Mouse (Mus musculus) forebrain, embryonic 15.5 days (tissue): ENCODE results near the gene Ifit3b. TPM values are rescaled to one million over a fixed set of nuclear protein-coding genes. Genes with fewer than 3 reads are reported as not detected.
A peak's percentile ranks its signal among the peaks of the same experiment; 100 is the strongest.
"Not testable (repeated sequence)": the region's sequence is repeated elsewhere in the genome, so short reads cannot be mapped to it uniquely, and the experiment has no call there.

Experiments
- ATAC-seq: fragments of 200-750 bp; cut with Nextera tagmentation; replicated peaks from 2 replicates; pipeline ENCODE4 v1.8.0; 2017; ENCODE audit warnings: mild to moderate bottlenecking, moderate TSS enrichment, moderate library complexity
- H3K27ac ChIP-seq: fragments of 300-500 bp; sonication (generic); replicated peaks from 2 replicates; pipeline ENCODE4 v1.5.1; 2015; ENCODE audit warnings: mild to moderate bottlenecking, inconsistent platforms
- H3K27me3 ChIP-seq: fragments of 300-500 bp; sonication (generic); 2 replicates; pipeline ENCODE4 v1.6.1; 2015; ENCODE audit warnings: inconsistent platforms
- H3K36me3 ChIP-seq: fragments of 300-500 bp; sonication (generic); 2 replicates; pipeline ENCODE4 v1.6.1; 2015; ENCODE audit warnings: mild to moderate bottlenecking, inconsistent platforms
- H3K4me1 ChIP-seq: fragments of 300-500 bp; sonication (generic); 2 replicates; pipeline ENCODE4 v1.6.1; 2015; ENCODE audit warnings: inconsistent platforms
- H3K4me2 ChIP-seq: fragments of 300-500 bp; sonication (generic); replicated peaks from 2 replicates; pipeline ENCODE4 v1.6.1; 2015; ENCODE audit warnings: mild to moderate bottlenecking, inconsistent platforms
- H3K4me3 ChIP-seq: fragments of 300-500 bp; sonication (generic); 2 replicates; pipeline ENCODE4 v1.5.1; 2015; ENCODE audit warnings: mild to moderate bottlenecking, inconsistent platforms
- H3K9ac ChIP-seq: fragments of 300-500 bp; sonication (generic); replicated peaks from 2 replicates; pipeline ENCODE4 v1.6.1; 2015; ENCODE audit warnings: mild to moderate bottlenecking, inconsistent platforms
- H3K9me3 ChIP-seq: fragments of 300-500 bp; sonication (generic); 2 replicates; pipeline ENCODE4 v1.6.1; 2016; ENCODE audit warnings: inconsistent platforms
- WGBS: fragments of 180-500 bp; shearing (Covaris S2); methylation state at CpG from one replicate; pipeline ENCODE4 v1.1.7; 2015; ENCODE audit warnings: mixed read lengths; 5-methylcytosine and 5-hydroxymethylcytosine counted together
- polyA plus RNA-seq: library from polyadenylated mRNA; unstranded; fragments of >200 nt; fragmentation: Nextera tagmentation; extraction: Ambion mirVana; gene quantifications from 2 replicates; pipeline ENCODE4 v1.2.1, GENCODE M21; 2015

Gene Ifit3b
- 0.13 and 0.20 TPM in 2 replicates for polyA plus RNA-seq

DNA sequence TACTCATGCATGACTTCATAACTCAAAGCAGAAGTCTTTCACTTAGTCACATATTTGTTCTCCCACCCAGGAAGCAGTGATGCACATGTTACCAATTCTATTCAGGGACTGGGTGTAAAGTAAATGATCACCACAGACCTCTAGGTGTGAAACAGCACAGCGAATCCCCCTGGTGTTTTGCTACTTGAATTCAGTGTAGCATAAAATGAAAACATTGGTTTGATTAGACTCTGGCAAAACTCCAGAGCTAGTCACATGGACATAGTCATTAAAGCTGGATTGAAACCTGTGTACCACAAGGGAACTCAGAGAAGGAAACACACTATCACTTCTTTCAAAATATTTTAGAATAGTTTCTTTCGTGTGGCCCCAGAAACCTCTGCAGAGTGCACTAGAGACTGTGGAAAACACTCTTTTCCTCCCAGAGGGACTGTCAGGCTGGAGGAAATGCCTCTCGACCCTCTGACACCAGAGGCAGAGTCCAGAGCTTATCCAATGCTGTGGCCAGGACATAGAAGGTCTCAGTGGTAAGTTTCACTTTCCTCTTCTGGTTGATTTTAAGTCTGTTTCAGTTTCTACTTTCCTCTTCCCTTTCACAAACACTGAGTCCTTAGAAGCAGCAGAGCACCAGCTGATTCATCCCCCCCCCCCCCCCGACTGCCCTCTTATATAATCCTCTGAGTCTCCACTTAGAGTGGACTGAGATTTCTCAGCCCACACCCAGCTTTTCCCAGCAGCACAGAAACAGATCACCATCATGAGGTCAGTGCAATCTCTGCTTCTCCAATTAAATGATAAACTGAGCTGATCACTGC, at the start of gene Ifit3b:
Gene Ifit3b, plus strand, starts transcription at position 734 of the 815 bp plus-strand sequence.
- not testable (repeated sequence) for H3K27me3 ChIP-seq
- ATAC-seq, result peak; percentile 46
- 50% methylated on average over 4 of the region's 4 CpGs for WGBS

DNA sequence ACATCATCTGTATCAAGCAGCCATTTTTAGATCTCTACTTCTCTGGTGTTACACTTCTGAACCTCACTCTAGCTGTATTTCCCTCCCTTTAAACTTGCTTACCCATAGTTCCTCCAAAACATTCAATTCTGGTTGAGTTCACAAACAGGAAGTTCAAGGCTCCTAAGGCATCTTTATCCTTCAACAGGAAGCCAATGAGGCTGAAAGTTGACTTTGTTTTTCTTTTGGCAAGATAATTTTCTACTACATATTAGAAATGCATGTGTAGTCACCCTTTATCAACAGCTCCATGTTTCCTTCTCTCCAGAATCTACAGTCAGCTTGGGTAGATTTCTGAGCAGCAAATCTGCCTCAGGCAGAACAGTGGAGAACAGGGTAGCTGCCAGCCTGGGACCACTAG, 45.2 kb upstream of the Ifit3b start:
- no peaks in the 10 kb centered on the region for H3K27me3 ChIP-seq
- H3K4me1 ChIP-seq, result no peaks in the 10 kb centered on the region
- no peak overlapping the region for H3K27ac ChIP-seq
- no peaks in the 10 kb centered on the region for H3K9me3 ChIP-seq
- H3K4me2 ChIP-seq, result no peak overlapping the region
- no peak overlapping the region for H3K4me3 ChIP-seq
- no peaks in the 10 kb centered on the region for H3K36me3 ChIP-seq
- H3K9ac ChIP-seq, result no peak overlapping the region
- no peak for ATAC-seq

More for the DNA sequence above, at the start of gene Ifit3b:
- H3K27ac ChIP-seq, H3K4me2 ChIP-seq, H3K9ac ChIP-seq, H3K9me3 ChIP-seq, H3K4me1 ChIP-seq, H3K4me3 ChIP-seq, H3K36me3 ChIP-seq: not testable (repeated sequence)

DNA sequence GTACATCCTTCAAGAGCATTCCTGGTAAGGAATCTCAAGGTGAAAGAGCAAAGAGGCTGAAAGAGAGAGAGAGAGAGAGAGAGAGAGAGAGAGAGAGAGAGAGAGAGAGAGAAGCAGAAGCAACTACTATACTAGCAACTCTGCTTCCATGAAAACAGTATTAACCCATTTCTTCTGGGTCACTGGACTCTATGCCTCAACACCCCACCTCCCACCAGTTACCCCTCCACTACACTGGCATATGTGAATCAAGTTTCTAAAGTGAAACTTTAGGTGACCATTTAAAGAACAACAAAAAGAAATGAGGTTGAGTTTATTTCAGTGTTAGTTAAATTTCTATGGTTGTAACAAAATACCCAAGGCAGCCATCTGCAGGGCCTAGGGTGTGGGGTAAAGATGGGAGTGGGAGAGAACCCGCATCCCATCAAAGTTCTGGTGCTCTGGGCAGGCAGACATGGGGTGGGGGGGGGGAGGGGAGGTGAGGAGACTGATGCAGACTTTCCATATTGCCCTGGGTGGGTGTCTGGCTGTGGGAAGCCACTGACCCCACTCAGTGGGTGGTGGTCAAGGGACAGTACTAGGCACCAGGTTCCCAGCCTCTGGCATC, 41.5 kb upstream of the Ifit3b start:
- Histone ChIP-seq H3K4me3 (no peak overlapping the region), H3K9me3 (no peaks in the 10 kb centered on the region), H3K27me3 (no peaks in the 10 kb centered on the region)

DNA sequence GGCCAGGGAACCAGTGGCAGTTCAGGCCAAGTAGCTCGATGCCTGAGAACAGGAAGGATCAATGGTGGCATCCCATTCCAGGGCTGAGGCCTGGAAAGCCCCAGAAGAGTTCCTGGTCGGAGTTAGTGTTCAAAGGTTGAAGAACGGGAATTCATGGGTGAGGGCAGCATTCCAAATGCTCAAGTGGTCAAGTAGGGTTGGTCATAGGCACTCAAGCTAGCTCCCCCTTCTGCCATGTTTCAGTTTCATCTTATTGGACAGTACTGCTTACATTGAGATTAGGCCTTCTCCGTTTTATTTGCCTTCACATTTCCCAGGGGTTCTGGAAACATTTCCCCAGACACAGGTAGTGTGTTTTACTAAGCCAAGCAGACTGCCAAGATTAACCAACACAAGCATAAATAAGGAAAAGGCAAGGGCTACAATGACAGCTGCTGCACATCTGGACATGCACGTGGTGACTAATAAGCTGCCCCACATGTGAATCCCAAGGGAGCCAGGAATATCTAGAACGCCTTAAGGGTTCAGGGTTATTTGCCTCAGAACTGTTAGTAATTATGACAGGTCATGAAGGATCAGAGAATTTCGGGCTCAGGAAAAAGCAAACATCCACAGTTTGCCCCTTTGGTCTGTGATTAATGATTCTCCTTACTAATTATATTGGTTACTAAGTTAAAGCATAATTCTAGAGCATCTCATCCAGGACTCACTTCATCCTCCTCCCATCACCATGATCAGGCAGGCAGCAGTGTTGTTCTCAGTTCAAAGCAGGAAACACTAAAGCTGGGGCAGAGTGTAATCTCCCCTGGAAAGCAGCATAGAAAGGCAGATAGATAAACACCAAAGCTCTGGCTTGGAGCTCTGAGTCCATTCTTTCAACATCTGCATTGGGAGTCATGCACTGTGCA, 38.5 kb upstream of the Ifit3b start:
- Histone ChIP-seq H3K4me3 (no peak overlapping the region), H3K4me2 (no peak overlapping the region), H3K27me3 (no peaks in the 10 kb centered on the region), H3K4me1 (no peaks in the 10 kb centered on the region), H3K9me3 (no peaks in the 10 kb centered on the region), H3K9ac (no peak overlapping the region), H3K27ac (no peak overlapping the region), H3K36me3 (no peaks in the 10 kb centered on the region)
- 84% methylated on average over 7 of the region's 7 CpGs for WGBS
- ATAC-seq, result no peak

More for the DNA sequence above, 41.5 kb upstream of the Ifit3b start:
- Histone ChIP-seq H3K36me3 (no peaks in the 10 kb centered on the region), H3K27ac (no peak overlapping the region), H3K9ac (no peak overlapping the region), H3K4me1 (no peaks in the 10 kb centered on the region), H3K4me2 (no peak overlapping the region)
- no peak for ATAC-seq
- 76% methylated on average over 1 of the region's 1 CpGs for WGBS

DNA sequence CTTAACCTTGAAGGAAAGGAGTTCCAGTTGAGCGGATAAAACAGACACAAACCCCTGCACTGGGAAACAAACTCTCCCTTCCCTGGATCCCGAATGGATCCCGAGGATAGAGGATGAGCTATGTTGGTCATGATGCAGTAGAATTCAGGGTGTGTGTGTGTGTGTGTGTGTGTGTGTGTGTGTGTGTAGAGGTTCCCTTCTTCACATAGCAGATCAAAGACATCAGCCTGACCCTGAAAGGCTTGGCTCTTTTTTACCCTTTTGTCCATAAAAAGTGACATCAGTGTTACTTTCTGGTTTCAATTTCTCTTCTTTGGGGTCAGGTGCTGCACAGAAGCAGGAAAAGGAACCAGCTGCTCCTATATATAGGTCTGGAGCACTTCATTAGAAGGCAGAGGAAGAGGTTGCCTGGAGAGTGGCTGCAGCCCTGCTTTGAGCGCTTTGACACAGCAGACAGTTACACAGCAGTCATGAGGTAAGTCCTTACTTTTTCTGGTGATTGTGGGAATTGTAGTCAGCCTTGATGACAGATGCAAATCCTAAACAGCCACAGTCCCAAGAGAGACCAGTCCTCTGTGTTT, 37.8 kb upstream of the Ifit3b start:
- WGBS, result 81% methylated on average over 4 of the region's 4 CpGs
- H3K27me3 ChIP-seq, result no peaks in the 10 kb centered on the region
- H3K4me3 ChIP-seq, result no peak overlapping the region

DNA sequence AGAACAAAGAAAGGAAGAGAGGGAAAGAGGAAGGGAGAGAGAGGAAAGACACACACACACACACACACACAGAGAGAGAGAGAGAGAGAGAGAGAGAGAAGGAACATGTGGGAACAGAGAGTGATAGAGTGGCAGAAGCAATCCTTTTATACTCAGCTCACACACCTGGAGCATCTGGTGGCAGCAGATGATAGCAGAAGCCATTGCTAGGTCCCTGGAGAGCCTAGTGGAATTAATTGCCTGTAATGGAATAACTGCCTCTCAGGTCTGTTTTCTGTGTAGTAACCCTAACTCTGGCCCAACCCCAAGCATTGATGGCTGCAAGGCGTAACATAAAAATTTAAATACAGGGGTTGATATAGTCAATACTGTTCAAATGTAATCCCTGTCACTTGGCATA, 36.7 kb upstream of the Ifit3b start:
- WGBS, result 86% methylated on average over 1 of the region's 1 CpGs
- no peaks in the 10 kb centered on the region for H3K4me1 ChIP-seq
- no peaks in the 10 kb centered on the region for H3K9me3 ChIP-seq
- H3K27ac ChIP-seq, result no peak overlapping the region
- H3K4me2 ChIP-seq, result no peak overlapping the region
- no peaks in the 10 kb centered on the region for H3K36me3 ChIP-seq
- no peak overlapping the region for H3K4me3 ChIP-seq
- no peak overlapping the region for H3K9ac ChIP-seq
- ATAC-seq, result no peak
- no peaks in the 10 kb centered on the region for H3K27me3 ChIP-seq

More for the DNA sequence above, 37.8 kb upstream of the Ifit3b start:
- no peaks in the 10 kb centered on the region for H3K9me3 ChIP-seq
- H3K27ac ChIP-seq, result no peak overlapping the region
- no peaks in the 10 kb centered on the region for H3K4me1 ChIP-seq
- no peak for ATAC-seq
- H3K9ac ChIP-seq, result no peak overlapping the region
- H3K4me2 ChIP-seq, result no peak overlapping the region
- H3K36me3 ChIP-seq, result no peaks in the 10 kb centered on the region

DNA sequence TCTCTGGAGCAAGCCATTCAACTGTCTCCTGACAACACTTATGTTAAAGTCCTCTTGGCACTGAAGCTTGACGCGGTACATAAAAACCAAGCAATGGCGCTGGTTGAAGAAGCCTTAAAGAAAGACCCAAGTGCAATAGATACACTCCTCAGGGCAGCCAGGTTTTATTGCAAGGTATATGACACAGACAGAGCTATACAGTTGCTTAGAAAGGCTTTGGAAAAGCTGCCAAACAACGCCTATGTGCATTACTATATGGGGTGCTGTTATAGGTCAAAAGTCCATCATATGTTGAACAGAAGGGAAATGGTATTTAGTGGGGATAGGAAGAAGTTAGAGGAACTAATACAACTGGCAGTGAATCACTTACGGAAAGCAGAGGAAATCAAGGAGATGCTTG, 34.1 kb upstream of the Ifit3b start:
- no peaks in the 10 kb centered on the region for H3K27me3 ChIP-seq
- no peak for ATAC-seq
- H3K27ac ChIP-seq, result no peak overlapping the region
- 95% methylated on average over 5 of the region's 5 CpGs for WGBS
- no peaks in the 10 kb centered on the region for H3K4me1 ChIP-seq
- no peaks in the 10 kb centered on the region for H3K36me3 ChIP-seq
- no peak overlapping the region for H3K4me2 ChIP-seq
- H3K9me3 ChIP-seq, result no peaks in the 10 kb centered on the region
- no peak overlapping the region for H3K4me3 ChIP-seq
- no peak overlapping the region for H3K9ac ChIP-seq

DNA sequence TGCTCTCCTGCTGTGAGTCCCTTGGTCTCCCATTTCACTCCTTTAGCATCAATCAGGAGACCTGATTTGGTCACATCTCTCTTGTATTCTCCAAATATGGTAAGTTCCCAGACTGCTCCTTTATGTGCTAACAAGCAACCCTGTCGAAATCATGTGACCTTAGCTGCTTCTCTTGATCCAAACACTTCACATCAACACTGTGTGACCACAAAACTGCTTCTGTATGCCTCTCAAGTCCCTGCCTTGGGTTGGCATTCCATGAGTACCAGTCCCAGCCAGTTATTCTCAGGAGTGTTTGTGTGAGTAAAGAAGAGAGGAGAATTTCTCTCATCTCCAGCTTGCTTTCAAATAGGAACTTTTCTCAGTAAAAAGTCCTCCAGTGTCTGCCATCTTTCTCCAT, 30.6 kb upstream of the Ifit3b start:
- WGBS, result 68% methylated on average over 1 of the region's 1 CpGs

DNA sequence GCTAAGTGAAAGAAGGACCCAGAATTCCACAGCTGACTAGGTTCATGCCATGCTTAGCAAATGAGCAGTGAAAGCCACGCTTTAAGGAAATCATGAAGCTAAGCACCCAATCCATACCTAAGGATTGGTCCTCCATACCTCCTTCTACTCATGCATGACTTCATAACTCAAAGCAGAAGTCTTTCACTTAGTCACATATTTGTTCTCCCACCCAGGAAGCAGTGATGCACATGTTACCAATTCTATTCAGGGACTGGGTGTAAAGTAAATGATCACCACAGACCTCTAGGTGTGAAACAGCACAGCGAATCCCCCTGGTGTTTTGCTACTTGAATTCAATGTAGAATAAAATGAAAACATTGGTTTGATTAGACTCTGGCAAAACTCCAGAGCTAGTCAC, 25.1 kb upstream of the Ifit3b start:
- not testable (repeated sequence) for ATAC-seq, H3K4me2 ChIP-seq, H3K36me3 ChIP-seq, H3K27me3 ChIP-seq, H3K9me3 ChIP-seq, H3K4me3 ChIP-seq, H3K4me1 ChIP-seq, H3K27ac ChIP-seq, H3K9ac ChIP-seq
- WGBS, result 76% methylated on average over 2 of the region's 2 CpGs

More for the DNA sequence above, 30.6 kb upstream of the Ifit3b start:
- Histone ChIP-seq H3K4me2 (no peak overlapping the region), H3K4me3 (no peak overlapping the region), H3K4me1 (no peaks in the 10 kb centered on the region), H3K27me3 (no peaks in the 10 kb centered on the region), H3K36me3 (no peaks in the 10 kb centered on the region), H3K9ac (no peak overlapping the region), H3K27ac (no peak overlapping the region), H3K9me3 (no peaks in the 10 kb centered on the region)
- no peak for ATAC-seq

DNA sequence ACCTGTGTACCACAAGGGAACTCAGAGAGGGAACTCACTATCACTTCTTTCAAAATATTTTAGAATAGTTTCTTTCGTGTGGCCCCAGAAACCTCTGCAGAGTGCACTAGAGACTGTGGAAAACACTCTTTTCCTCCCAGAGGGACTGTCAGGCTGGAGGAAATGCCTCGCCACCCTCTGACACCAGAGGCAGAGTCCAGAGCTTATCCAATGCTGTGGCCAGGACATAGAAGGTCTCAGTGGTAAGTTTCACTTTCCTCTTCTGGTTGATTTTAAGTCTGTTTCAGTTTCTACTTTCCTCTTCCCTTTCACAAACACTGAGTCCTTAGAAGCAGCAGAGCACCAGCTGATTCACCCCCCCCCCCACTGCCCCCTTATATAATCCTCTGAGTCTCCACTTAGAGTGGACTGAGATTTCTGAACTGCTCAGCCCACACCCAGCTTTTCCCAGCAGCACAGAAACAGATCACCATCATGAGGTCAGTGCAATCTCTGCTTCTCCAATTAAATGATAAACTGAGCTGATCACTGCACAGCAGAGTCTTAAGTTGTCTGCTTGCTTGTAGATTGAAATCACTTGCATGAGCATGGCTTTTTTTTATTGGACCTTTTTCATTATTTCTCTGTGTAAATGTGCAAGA, 24.5 kb upstream of the Ifit3b start, which contains the start of gene Ifit3:
Gene Ifit3, plus strand, starts transcription at position 406 of the 641 bp plus-strand sequence.
- H3K27me3 ChIP-seq, H3K27ac ChIP-seq, H3K4me2 ChIP-seq, H3K36me3 ChIP-seq, ATAC-seq, H3K4me1 ChIP-seq, H3K4me3 ChIP-seq, H3K9me3 ChIP-seq, H3K9ac ChIP-seq: not testable (repeated sequence)
- WGBS, result 69% methylated on average over 2 of the region's 2 CpGs

DNA sequence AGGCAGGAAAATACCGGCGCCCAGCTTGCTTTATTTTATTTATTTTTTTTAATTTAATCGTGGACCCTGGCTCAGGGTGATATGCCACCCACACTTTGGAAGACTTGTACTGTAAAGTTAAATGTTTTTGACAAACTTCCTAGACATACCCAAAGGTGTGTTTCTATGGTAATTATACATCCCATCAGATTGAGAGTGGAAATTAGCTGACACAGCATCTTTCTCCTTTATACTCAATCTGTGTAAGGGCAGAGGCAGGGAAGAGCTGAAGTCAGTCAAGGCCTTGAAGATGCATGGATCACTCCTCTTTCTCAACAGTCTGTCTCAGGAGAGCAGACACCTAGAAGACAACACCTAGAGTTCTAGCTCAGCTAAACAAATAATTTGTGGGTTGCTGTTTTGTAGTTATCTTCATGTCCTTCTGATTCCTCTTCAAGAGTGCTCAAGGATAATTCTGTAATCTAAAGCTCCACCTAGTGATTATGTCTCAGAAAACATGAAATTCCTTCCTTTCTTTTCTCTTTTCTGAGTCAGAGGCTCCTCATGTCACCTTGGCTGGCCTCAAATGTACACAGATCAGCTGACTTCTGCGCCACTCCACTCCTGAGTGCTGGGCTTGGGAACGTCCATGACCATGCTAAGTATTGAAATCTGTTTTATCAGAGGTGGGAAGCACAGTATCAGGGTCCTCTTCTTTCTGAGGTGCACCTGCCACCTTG, 21.9 kb upstream of the Ifit3b start:
- H3K9ac ChIP-seq, H3K4me2 ChIP-seq, H3K27me3 ChIP-seq, H3K4me1 ChIP-seq, H3K36me3 ChIP-seq, H3K27ac ChIP-seq, H3K9me3 ChIP-seq, ATAC-seq, H3K4me3 ChIP-seq: not testable (repeated sequence)
- 70% methylated on average over 5 of the region's 5 CpGs for WGBS
